ENCODE assay signal across 8 mouse cellular contexts in genomic region chr17:66100566-66101379, GRCm38 (mm10). TPM values are rescaled to one million over a fixed set of nuclear protein-coding genes. Genes with fewer than 3 reads are reported as not detected.
DNase-seq lines count a peak whose midpoint lies in the region; ATAC-seq and TF ChIP-seq lines count a peak whose summit lies in the region.

No protein-coding gene starts in this region.

- peak; percentile 46 for DNase-seq in kidney, adult 9 months
- DNase-seq in kidney, adult 18-20 months: no peak
- DNase-seq in adipocyte (ENCODE audit: low spot score): peak; percentile 50
- DNase-seq in forebrain, postnatal 0 days: no peak
- DNase-seq in T-cell, adult 2 months (ENCODE audit: low spot score): no peak
- DNase-seq in adrenal gland, adult 18-20 months (ENCODE audit: low spot score in 2 of 2): no peak

- no peak for TF ChIP-seq CTCF in forebrain, postnatal 0 days (IDR thresholded peaks at IDR 0.05; ENCODE audit: low read depth)

- WGBS in forebrain, postnatal 0 days: 2% methylated on average over 40 of the region's 41 CpGs
- WGBS in limb, embryonic 13.5 days: 2% methylated on average over 41 of the region's 41 CpGs
- WGBS in neural tube, embryonic 12.5 days: 1% methylated on average over 41 of the region's 41 CpGs

- peak overlapping the region; percentile 79 for H3K4me3 ChIP-seq in forebrain, postnatal 0 days (ENCODE audit: low read depth, low read length)
- H3K4me3 ChIP-seq in limb, embryonic 13.5 days: peak overlapping the region; percentile 97
- peak overlapping the region; percentile 77 for H3K4me3 ChIP-seq in neural tube, embryonic 12.5 days

- no peaks in the 10 kb centered on the region for H3K9me3 ChIP-seq in forebrain, postnatal 0 days (ENCODE audit: low read length)
- H3K9me3 ChIP-seq in limb, embryonic 13.5 days: no peaks in the 10 kb centered on the region
- no peaks in the 10 kb centered on the region for H3K9me3 ChIP-seq in neural tube, embryonic 12.5 days

- H3K4me2 ChIP-seq in forebrain, postnatal 0 days (ENCODE audit: low read depth): peak overlapping the region; percentile 91
- peak overlapping the region; percentile 96 for H3K4me2 ChIP-seq in limb, embryonic 13.5 days (replicated peaks)
- H3K4me2 ChIP-seq in neural tube, embryonic 12.5 days (replicated peaks): peak overlapping the region; percentile 92

- peak overlapping the region; percentile 92 for H3K27ac ChIP-seq in forebrain, postnatal 0 days (ENCODE audit: low read depth, low read length)
- H3K27ac ChIP-seq in limb, embryonic 13.5 days: peak overlapping the region; percentile 88
- peak overlapping the region; percentile 88 for H3K27ac ChIP-seq in neural tube, embryonic 12.5 days

- H3K27me3 ChIP-seq in forebrain, postnatal 0 days (ENCODE audit: insufficient read depth, low read length): no peaks in the 10 kb centered on the region
- no peaks in the 10 kb centered on the region for H3K27me3 ChIP-seq in limb, embryonic 13.5 days
- H3K27me3 ChIP-seq in neural tube, embryonic 12.5 days (replicated peaks): no peaks in the 10 kb centered on the region

- peaks cover 4% of the 10 kb centered on the region; the same call in 1 of the 2 replicates for H3K4me1 ChIP-seq in forebrain, postnatal 0 days (ENCODE audit: insufficient read depth)
- peaks cover 14% of the 10 kb centered on the region for H3K4me1 ChIP-seq in limb, embryonic 13.5 days
- peaks cover 11% of the 10 kb centered on the region for H3K4me1 ChIP-seq in neural tube, embryonic 12.5 days

- peak; percentile 38 for ATAC-seq in forebrain, postnatal 0 days
- ATAC-seq in limb, embryonic 13.5 days (ENCODE audit: low FRiP score, low read depth): peak; percentile 58; the same call in 1 of the 2 replicates
- no peak for ATAC-seq in neural tube, embryonic 12.5 days (ENCODE audit: low FRiP score, low read depth)

- peak overlapping the region; percentile 97 for H3K9ac ChIP-seq in forebrain, postnatal 0 days
- peak overlapping the region; percentile 98 for H3K9ac ChIP-seq in limb, embryonic 13.5 days
- peak overlapping the region; percentile 93 for H3K9ac ChIP-seq in neural tube, embryonic 12.5 days

- no peaks in the 10 kb centered on the region for H3K36me3 ChIP-seq in forebrain, postnatal 0 days (ENCODE audit: insufficient read depth)
- 0 out of 2 replicates have a peak, but pooled peaks cover 2% of the 10 kb centered on the region for H3K36me3 ChIP-seq in limb, embryonic 13.5 days
- no peaks in the 10 kb centered on the region for H3K36me3 ChIP-seq in neural tube, embryonic 12.5 days

RNA-seq across cellular contexts. Expression of gene Ndufv2, which starts 0.6 kb away (rescaled TPM):
- total RNA-seq in forebrain, postnatal 0 days (2014; rRNA removed): 143 and 190 TPM in 2 replicates
- polyA plus RNA-seq in forebrain, postnatal 0 days (2015; fragmentation: Nextera tagmentation; extraction: Ambion mirVana): 432 and 524 TPM in 2 replicates
- 314 and 316 TPM in 2 replicates for polyA plus RNA-seq in limb, embryonic 13.5 days (2015; fragmentation: Nextera tagmentation; extraction: Ambion mirVana)
- polyA plus RNA-seq in neural tube, embryonic 12.5 days (2016; fragmentation: Nextera tagmentation; extraction: Ambion mirVana): 299 and 308 TPM in 2 replicates
- total RNA-seq in adrenal gland, adult 18-20 months (2021): 100 to 1,000 TPM; 362 to 532 TPM

RNA-seq across cellular contexts. Expression of gene Washc1, which starts 10.6 kb away (rescaled TPM):
- total RNA-seq in forebrain, postnatal 0 days (2014; rRNA removed): 53.0 and 54.6 TPM in 2 replicates
- 38.9 and 42.0 TPM in 2 replicates for polyA plus RNA-seq in forebrain, postnatal 0 days (2015; fragmentation: Nextera tagmentation; extraction: Ambion mirVana)
- 43.0 and 44.2 TPM in 2 replicates for polyA plus RNA-seq in limb, embryonic 13.5 days (2015; fragmentation: Nextera tagmentation; extraction: Ambion mirVana)
- 38.7 and 39.1 TPM in 2 replicates for polyA plus RNA-seq in neural tube, embryonic 12.5 days (2016; fragmentation: Nextera tagmentation; extraction: Ambion mirVana)
- 10 to 100 TPM; 34.0 to 36.6 TPM for total RNA-seq in adrenal gland, adult 18-20 months (2021)

RNA-seq across cellular contexts. Expression of gene Ddx11, which starts 22.5 kb away (rescaled TPM):
- total RNA-seq in forebrain, postnatal 0 days (2014; rRNA removed): 5.6 and 5.7 TPM in 2 replicates
- 1.4 and 2.3 TPM in 2 replicates for polyA plus RNA-seq in forebrain, postnatal 0 days (2015; fragmentation: Nextera tagmentation; extraction: Ambion mirVana)
- 22.2 and 25.9 TPM in 2 replicates for polyA plus RNA-seq in limb, embryonic 13.5 days (2015; fragmentation: Nextera tagmentation; extraction: Ambion mirVana)
- polyA plus RNA-seq in neural tube, embryonic 12.5 days (2016; fragmentation: Nextera tagmentation; extraction: Ambion mirVana): 17.1 and 18.0 TPM in 2 replicates
- total RNA-seq in adrenal gland, adult 18-20 months (2021): 1 to 10 TPM; 3.7 to 4.2 TPM

RNA-seq across cellular contexts. Expression of gene Ankrd12, which starts 23.9 kb away (rescaled TPM):
- total RNA-seq in forebrain, postnatal 0 days (2014; rRNA removed): 74.7 and 80.1 TPM in 2 replicates
- 147 and 207 TPM in 2 replicates for polyA plus RNA-seq in forebrain, postnatal 0 days (2015; fragmentation: Nextera tagmentation; extraction: Ambion mirVana)
- polyA plus RNA-seq in limb, embryonic 13.5 days (2015; fragmentation: Nextera tagmentation; extraction: Ambion mirVana): 33.4 and 35.0 TPM in 2 replicates
- 69.2 and 72.3 TPM in 2 replicates for polyA plus RNA-seq in neural tube, embryonic 12.5 days (2016; fragmentation: Nextera tagmentation; extraction: Ambion mirVana)
- total RNA-seq in adrenal gland, adult 18-20 months (2021): 10 to 100 TPM; 25.2 to 32.1 TPM

Comparison
In these comparisons a context has a peak if more than half of its experiments do, and no peak if none do; other contexts are left out.
1. DNase-seq: peak in kidney, adult 9 months (single experiment) and adipocyte (single experiment); none in kidney, adult 18-20 months (single experiment), forebrain, postnatal 0 days (single experiment), T-cell, adult 2 months (single experiment) and adrenal gland, adult 18-20 months (0 of 2).
2. Peak in every context shown above with its lines, with median percentiles within 50 percentile points of each other: H3K27ac ChIP-seq, H3K4me2 ChIP-seq, H3K4me3 ChIP-seq and H3K9ac ChIP-seq.